Mouse (Mus musculus) ovary, adult 10 weeks (tissue): ENCODE measurements around the gene Gm21985. TPM values are rescaled to one million over a fixed set of nuclear protein-coding genes. Genes with fewer than 3 reads are reported as not detected.

Experiments used
- polyA plus RNA-seq: library from polyadenylated mRNA; stranded (reverse); fragments of 350-450 nt; fragmentation: Illumina TruSeq; extraction: RNeasy Lipid Tissue Mini Kit (QIAGEN cat#74804); gene quantifications from one replicate; pipeline ENCODE4 v1.2.3, GENCODE M21; 2014

Gene Gm21985
- 2.7 TPM for polyA plus RNA-seq

GRCm38 (mm10) chr2:112266242-112266592, at the start of gene Gm21985:
Gene Gm21985, plus strand, starts transcription at chr2:112266314.

DNA sequence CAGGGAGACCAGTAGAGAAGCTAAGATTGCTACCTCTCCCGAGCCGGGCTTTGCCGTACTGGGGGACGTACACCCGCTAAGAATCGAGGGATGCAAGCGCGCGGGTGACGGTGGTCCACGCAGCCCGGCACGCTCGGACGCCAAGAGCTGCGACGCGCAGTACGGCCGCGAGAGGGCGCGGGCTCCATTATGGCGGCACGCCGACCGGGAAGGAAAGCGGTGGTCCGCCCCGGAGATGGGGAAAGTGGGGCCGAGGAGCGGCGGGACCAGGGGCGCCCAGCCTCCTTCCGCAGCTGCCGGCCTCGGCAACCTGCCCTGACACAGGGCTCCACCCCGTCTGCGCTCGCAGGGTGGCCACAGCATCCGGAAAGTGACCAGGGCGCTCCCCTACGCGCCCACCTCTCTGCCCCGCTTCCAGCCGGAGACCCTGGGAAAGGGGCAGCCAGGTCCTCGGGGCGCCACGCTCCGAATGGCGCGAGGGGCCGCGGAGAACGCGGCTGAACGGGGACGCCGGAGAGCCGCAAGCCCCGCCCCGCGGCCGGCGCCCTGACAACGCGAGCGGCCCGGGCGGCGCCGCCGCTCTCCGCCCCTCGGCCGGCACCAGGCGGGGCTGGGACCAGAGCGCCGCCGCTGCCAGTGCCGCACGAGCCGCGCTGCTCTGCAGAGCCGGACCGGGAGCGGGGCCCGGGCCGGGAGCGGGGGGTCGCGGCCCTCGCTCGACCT, 26.7 kb upstream of the Gm21985 start, which contains the start of gene Lpcat4:
Lpcat4 (plus strand) TSS at position 257 of the 723 bp plus-strand sequence.

GRCm38 (mm10) chr2:112259241-112259962, 6.7 kb upstream of the Gm21985 start, which contains the start of gene Nutm1:
Gene Nutm1, minus strand, starts transcription at chr2:112259291.

DNA sequence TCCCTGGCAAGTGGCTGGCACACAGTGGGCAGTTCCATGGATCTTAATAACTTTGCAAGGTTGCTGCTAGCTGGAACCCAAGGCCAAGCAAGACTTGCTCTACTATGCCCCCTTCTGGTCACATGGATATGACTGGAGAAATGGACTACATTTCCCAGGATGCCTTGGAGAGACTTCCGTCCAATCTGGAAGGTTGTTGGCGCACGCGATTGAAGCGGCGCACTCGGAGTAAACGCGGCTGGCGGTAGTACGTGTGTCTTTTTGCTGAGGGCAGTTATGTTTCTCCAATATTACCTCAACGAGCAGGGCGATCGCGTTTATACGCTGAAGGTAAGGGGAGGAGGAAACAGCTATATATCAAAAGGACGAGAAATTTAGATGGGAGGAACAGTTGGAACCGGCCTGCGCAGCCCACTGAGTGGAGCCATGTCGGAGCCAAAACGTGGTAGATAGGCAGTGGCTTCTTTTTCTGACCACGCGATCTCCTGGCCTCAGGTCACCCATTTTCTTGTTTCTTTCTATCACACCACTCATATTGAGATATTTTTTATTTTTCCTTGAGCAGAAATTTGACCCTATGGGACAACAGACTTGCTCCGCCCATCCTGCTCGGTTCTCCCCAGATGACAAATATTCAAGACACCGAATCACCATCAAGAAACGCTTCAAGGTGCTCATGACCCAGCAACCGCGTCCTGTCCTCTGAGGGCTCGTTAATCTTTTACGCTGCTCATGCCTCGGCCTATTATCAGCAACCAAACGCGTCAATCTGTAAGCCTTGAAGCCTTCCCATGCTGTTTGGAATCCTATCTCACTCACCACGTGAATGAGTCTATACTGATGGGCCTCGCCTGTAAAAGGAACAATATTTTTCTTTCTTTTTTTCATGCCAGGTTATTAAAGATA, 4.1 kb upstream of the Gm21985 start, which contains the start of gene Nop10:
Nop10 (plus strand) TSS at position 179 of the 906 bp plus-strand sequence.

GRCm38 (mm10) chr2:112265448-112266241, 469 bp upstream of the Gm21985 start, which contains the start of gene Slc12a6:
Gene Slc12a6, plus strand, starts transcription at chr2:112265825.

GRCm38 (mm10) chr2:112367726-112368673, 101.9 kb downstream of the Gm21985 start, which contains the start of gene Emc4:
Gene Emc4, minus strand, starts transcription at chr2:112368027.

DNA sequence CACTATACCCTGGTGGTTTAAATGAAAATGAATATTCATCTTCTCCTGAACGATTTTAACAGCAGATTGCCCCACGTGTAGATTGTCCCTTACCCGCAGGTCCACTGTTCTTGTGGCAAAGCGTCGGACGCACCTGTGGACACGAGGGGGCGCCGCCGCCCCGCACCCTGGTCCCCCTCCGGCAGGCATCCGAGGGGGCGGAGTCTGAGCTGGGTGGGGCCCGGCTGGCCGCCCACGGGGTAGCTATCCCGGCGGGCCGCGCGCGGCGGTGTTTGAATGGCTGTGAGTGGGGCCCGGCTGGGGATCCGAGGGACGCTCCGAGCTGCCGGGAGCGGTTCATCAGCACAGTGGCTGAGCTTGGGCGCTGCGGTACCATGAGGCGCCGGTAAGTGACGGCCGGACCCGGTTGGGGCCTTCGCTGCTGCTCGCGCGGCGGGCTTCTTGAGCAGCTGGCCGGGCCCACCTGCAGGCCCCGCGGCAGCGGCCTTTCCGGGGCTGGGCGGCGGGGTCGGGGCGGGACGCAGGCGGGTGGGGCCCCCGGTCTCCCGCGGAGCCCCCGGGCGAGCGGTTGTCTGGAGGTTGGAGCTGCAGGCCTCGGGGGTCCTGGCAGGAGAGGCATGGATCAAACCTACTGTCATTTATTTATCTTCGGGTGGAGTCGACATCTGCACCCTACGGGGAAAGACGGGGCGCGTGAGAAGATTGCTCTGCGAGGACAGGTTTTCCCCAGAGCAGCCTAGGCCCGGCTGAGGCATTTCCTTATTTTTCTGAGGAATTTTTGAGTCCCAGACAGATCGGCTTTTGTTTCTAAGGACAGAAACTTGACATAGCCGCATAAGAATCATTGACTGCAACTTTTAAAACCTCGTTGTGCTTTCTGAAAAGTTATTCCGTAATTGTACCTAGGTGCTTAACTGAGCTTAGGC, 113.1 kb downstream of the Gm21985 start, which contains the start of gene Katnbl1:
Katnbl1 (plus strand) TSS at position 239 of the 926 bp plus-strand sequence.

GRCm38 (mm10) chr2:112454862-112455564, 188.9 kb downstream of the Gm21985 start, which contains the start of gene Emc7:
Gene Emc7, plus strand, starts transcription at chr2:112454997.

Other genes with a start within 250 kb of the Gm21985 start
- gene Olfr1311, start 241.9 kb upstream of the Gm21985 start, polyA plus RNA-seq: not detected
- gene Olfr1312, start 216.1 kb upstream of the Gm21985 start, polyA plus RNA-seq: not detected
- gene Olfr1313, start 188.5 kb upstream of the Gm21985 start, polyA plus RNA-seq: not detected
- not detected for gene Olfr1314, start 169.5 kb upstream of the Gm21985 start, polyA plus RNA-seq
- not detected for gene Olfr1315-ps1, start 150.9 kb upstream of the Gm21985 start, polyA plus RNA-seq
- gene Olfr1316, start 131.3 kb upstream of the Gm21985 start, polyA plus RNA-seq: not detected
- gene Olfr1317, start 126.0 kb upstream of the Gm21985 start, polyA plus RNA-seq: not detected
- not detected for gene Olfr1318, start 112.1 kb upstream of the Gm21985 start, polyA plus RNA-seq
- not detected for gene Lpcat4, start 26.8 kb upstream of the Gm21985 start, polyA plus RNA-seq
- 0.14 TPM for gene Nutm1, start 7.0 kb upstream of the Gm21985 start, polyA plus RNA-seq
- 33.2 TPM for gene Nop10, start 4.4 kb upstream of the Gm21985 start, polyA plus RNA-seq
- 93.0 TPM for gene Slc12a6, start 489 bp upstream of the Gm21985 start, polyA plus RNA-seq
- 68.4 TPM for gene Emc4, start 101.7 kb downstream of the Gm21985 start, polyA plus RNA-seq
- 91.2 TPM for gene Katnbl1, start 112.9 kb downstream of the Gm21985 start, polyA plus RNA-seq
- gene Emc7, start 188.7 kb downstream of the Gm21985 start, polyA plus RNA-seq: 52.8 TPM
- not detected for gene Chrm5, start 214.5 kb downstream of the Gm21985 start, polyA plus RNA-seq
- gene Aven, start 226.7 kb downstream of the Gm21985 start, polyA plus RNA-seq: 9.8 TPM